Mouse (Mus musculus) hindbrain, embryonic 14.5 days (tissue): ENCODE measurements at regions not wholly inside any gene's neighbourhood (a gene's known extent, or its start where the extent isn't known, plus 50 kb on each side); places are given as distances from the start of the nearest gene placed in this dataset.

ENCODE experiments used
- ATAC-seq: fragments of 200-750 bp; cut with Nextera tagmentation; 2 replicates; pipeline ENCODE4 v1.8.0; 2017; ENCODE audit warnings: moderate number of reproducible peaks, mild to moderate bottlenecking, moderate TSS enrichment, moderate library complexity; ENCODE audit not compliant: low FRiP score
- DNase-seq: peaks from one replicate; pipeline ENCODE4 v3.0.0-alpha.2; 2015; ENCODE audit warnings: low spot score
- H3K27ac ChIP-seq: fragments of 300-500 bp; sonication (generic); 2 replicates; pipeline ENCODE4 v1.5.1; 2014; ENCODE audit warnings: mild to moderate bottlenecking, moderate library complexity
- H3K27me3 ChIP-seq: fragments of 300-500 bp; sonication (generic); 2 replicates; pipeline ENCODE4 v1.6.1; 2014; ENCODE audit warnings: mild to moderate bottlenecking, low read length, mixed read lengths; ENCODE audit not compliant: control insufficient read depth, insufficient read depth
- H3K36me3 ChIP-seq: fragments of 300-500 bp; sonication (generic); replicated peaks from 2 replicates; pipeline ENCODE4 v1.6.1; 2014; ENCODE audit not compliant: control insufficient read depth, insufficient read depth
- H3K4me1 ChIP-seq: fragments of 300-500 bp; sonication (generic); replicated peaks from 2 replicates; pipeline ENCODE4 v1.6.1; 2014; ENCODE audit warnings: antibody characterized with exemption, low read length, mixed read lengths; ENCODE audit not compliant: control insufficient read depth, insufficient read depth
- H3K4me2 ChIP-seq: fragments of 300-500 bp; sonication (generic); replicated peaks from 2 replicates; pipeline ENCODE4 v1.6.1; 2014; ENCODE audit warnings: mild to moderate bottlenecking, moderate library complexity
- H3K4me3 ChIP-seq: fragments of 300-500 bp; sonication (generic); replicated peaks from 2 replicates; pipeline ENCODE4 v1.5.1; 2014; ENCODE audit warnings: mild to moderate bottlenecking, low read length
- H3K9ac ChIP-seq: fragments of 300-500 bp; sonication (generic); 2 replicates; pipeline ENCODE4 v1.6.1; 2014
- H3K9me3 ChIP-seq: fragments of 300-500 bp; sonication (generic); 2 replicates; pipeline ENCODE4 v1.6.1; 2016; ENCODE audit warnings: low read length; ENCODE audit not compliant: control insufficient read depth
- WGBS: fragments of 180-500 bp; shearing (Covaris S2); extraction: QIAGEN DNeasy Blood & Tissue Kit; methylation state at CpG from one replicate; pipeline ENCODE4 v1.1.7; 2014; 5-methylcytosine and 5-hydroxymethylcytosine counted together

- no peaks in the 10 kb centered on the region; the same call in 1 of the 2 replicates for H3K4me1 ChIP-seq
- no peaks in the 10 kb centered on the region for H3K9me3 ChIP-seq
- WGBS = 60% methylated on average over 7 of the region's 7 CpGs
- H3K27me3 ChIP-seq = no peaks in the 10 kb centered on the region
- H3K36me3 ChIP-seq = no peaks in the 10 kb centered on the region
- H3K4me3 ChIP-seq = no peak overlapping the region
- H3K9ac ChIP-seq = no peak overlapping the region
- ATAC-seq = no peak
- DNase-seq = no peak
- no peak overlapping the region for H3K27ac ChIP-seq
- H3K4me2 ChIP-seq = no peak overlapping the region
These were observed 377.1 kb downstream of the Mtx2 start for GRCm38 (mm10) chr2:75202587-75203220.

GRCm38 (mm10) chr2:75208821-75209758 lies 383.5 kb downstream of the Mtx2 start:
- H3K4me3 ChIP-seq = no peak overlapping the region
- ATAC-seq = no peak
- H3K9ac ChIP-seq = no peak overlapping the region
- no peaks in the 10 kb centered on the region for H3K36me3 ChIP-seq
- no peak overlapping the region for H3K4me2 ChIP-seq
- H3K4me1 ChIP-seq = peaks cover 8% of the 10 kb centered on the region; the same call in 1 of the 2 replicates
- no peak overlapping the region for H3K27ac ChIP-seq
- H3K27me3 ChIP-seq = no peaks in the 10 kb centered on the region
- DNase-seq = no peak
- H3K9me3 ChIP-seq = no peaks in the 10 kb centered on the region
- 66% methylated on average over 27 of the region's 27 CpGs for WGBS

GRCm38 (mm10) chr2:75209790-75210583 lies 384.4 kb downstream of the Mtx2 start:
- H3K27me3 ChIP-seq = no peaks in the 10 kb centered on the region
- WGBS = 56% methylated on average over 17 of the region's 17 CpGs
- no peaks in the 10 kb centered on the region for H3K36me3 ChIP-seq
- peaks cover 8% of the 10 kb centered on the region; the same call in 1 of the 2 replicates for H3K4me1 ChIP-seq
- no peaks in the 10 kb centered on the region for H3K9me3 ChIP-seq
- H3K4me3 ChIP-seq = no peak overlapping the region
- DNase-seq = no peak
- no peak overlapping the region for H3K9ac ChIP-seq
- H3K27ac ChIP-seq = no peak overlapping the region
- H3K4me2 ChIP-seq = no peak overlapping the region
- 0 out of 2 replicates have a peak, but pooled peaks have one; percentile 40 for ATAC-seq

- H3K4me1 ChIP-seq = peaks cover 10% of the 10 kb centered on the region; the same call in 1 of the 2 replicates
- H3K36me3 ChIP-seq = no peaks in the 10 kb centered on the region
- H3K27ac ChIP-seq = no peak overlapping the region
- H3K4me2 ChIP-seq = no peak overlapping the region
- H3K9ac ChIP-seq = no peak overlapping the region
- ATAC-seq = no peak
- no peak for DNase-seq
- no peak overlapping the region for H3K4me3 ChIP-seq
- no peaks in the 10 kb centered on the region for H3K9me3 ChIP-seq
- no peaks in the 10 kb centered on the region for H3K27me3 ChIP-seq
- 96% methylated on average over 5 of the region's 5 CpGs for WGBS
These were observed 391.3 kb downstream of the Mtx2 start for GRCm38 (mm10) chr2:75216931-75217330.

- no peak for ATAC-seq
- WGBS = 38% methylated on average over 8 of the region's 8 CpGs
These were observed 395.3 kb downstream of the Mtx2 start for GRCm38 (mm10) chr2:75220775-75221359.

GRCm38 (mm10) chr2:75224443-75224842 lies 398.8 kb downstream of the Mtx2 start:
- Histone ChIP-seq H3K4me2 (no peak overlapping the region), H3K9ac (no peak overlapping the region), H3K4me3 (no peak overlapping the region), H3K36me3 (no peaks in the 10 kb centered on the region), H3K27me3 (no peaks in the 10 kb centered on the region), H3K27ac (no peak overlapping the region), H3K4me1 (peaks cover 10% of the 10 kb centered on the region; the same call in 1 of the 2 replicates), H3K9me3 (no peaks in the 10 kb centered on the region)
- no peak; the same call in 1 of the 2 replicates for ATAC-seq
- peak; percentile 70 for DNase-seq
- 52% methylated on average over 5 of the region's 5 CpGs for WGBS

More at GRCm38 (mm10) chr2:75220775-75221359, 395.3 kb downstream of the Mtx2 start:
- Histone ChIP-seq H3K9me3 (no peaks in the 10 kb centered on the region), H3K36me3 (no peaks in the 10 kb centered on the region), H3K27ac (no peak overlapping the region; the same call in 1 of the 2 replicates), H3K4me1 (peaks cover 10% of the 10 kb centered on the region; the same call in 1 of the 2 replicates), H3K9ac (no peak overlapping the region), H3K27me3 (no peaks in the 10 kb centered on the region), H3K4me3 (no peak overlapping the region), H3K4me2 (no peak overlapping the region)
- DNase-seq = no peak

GRCm38 (mm10) chr2:75240976-75241375 lies 415.4 kb downstream of the Mtx2 start:
- ATAC-seq = no peak
- 85% methylated on average over 1 of the region's 1 CpGs for WGBS

GRCm38 (mm10) chr2:75244311-75245033 lies 414.6 kb upstream of the Hnrnpa3 start:
- Histone ChIP-seq H3K9me3 (no peaks in the 10 kb centered on the region), H3K27me3 (no peaks in the 10 kb centered on the region), H3K4me3 (no peak overlapping the region), H3K36me3 (no peaks in the 10 kb centered on the region), H3K4me2 (no peak overlapping the region), H3K4me1 (peaks cover 26% of the 10 kb centered on the region), H3K27ac (peak overlapping the region; percentile 86), H3K9ac (peak overlapping the region; percentile 40; the same call in 1 of the 2 replicates)
- ATAC-seq = peak; percentile 39; the same call in 1 of the 2 replicates
- DNase-seq = peak; percentile 47
- WGBS = 36% methylated on average over 17 of the region's 17 CpGs

More at GRCm38 (mm10) chr2:75240976-75241375, 415.4 kb downstream of the Mtx2 start:
- Histone ChIP-seq H3K4me1 (peaks cover 20% of the 10 kb centered on the region), H3K27ac (no peak overlapping the region), H3K9me3 (no peaks in the 10 kb centered on the region), H3K9ac (no peak overlapping the region), H3K27me3 (no peaks in the 10 kb centered on the region), H3K36me3 (no peaks in the 10 kb centered on the region), H3K4me2 (no peak overlapping the region), H3K4me3 (no peak overlapping the region)
- no peak for DNase-seq
